Mouse (Mus musculus) kidney, postnatal 0 days (tissue): Measurements from ENCODE around the gene Trp53. TPM values are rescaled to one million over a fixed set of nuclear protein-coding genes. Genes with fewer than 3 reads are reported as not detected.
"Not testable (repeated sequence)": the region's sequence is repeated elsewhere in the genome, so short reads cannot be mapped to it uniquely, and the experiment has no call there.

ENCODE experiments used
- ATAC-seq: fragments of 200-750 bp; cut with Nextera tagmentation; replicated peaks from 2 replicates; pipeline ENCODE4 v1.8.0; 2017; ENCODE audit warnings: low read depth, moderate number of reproducible peaks, moderate TSS enrichment, moderate library complexity; ENCODE audit not compliant: low FRiP score
- DNase-seq: peaks from one replicate; pipeline ENCODE4 v3.0.0-alpha.2; 2016; ENCODE audit warnings: low spot score
- H3K27ac ChIP-seq: fragments of 300-500 bp; sonication (generic); 2 replicates; pipeline ENCODE4 v1.5.1; 2014; ENCODE audit warnings: mild to moderate bottlenecking
- H3K27me3 ChIP-seq: fragments of 300-500 bp; sonication (generic); 2 replicates; pipeline ENCODE4 v1.6.1; 2014; ENCODE audit warnings: low read length, mixed read lengths; ENCODE audit not compliant: insufficient read depth
- H3K36me3 ChIP-seq: fragments of 300-500 bp; sonication (generic); 2 replicates; pipeline ENCODE4 v1.6.1; 2014; ENCODE audit warnings: low read length, mixed read lengths; ENCODE audit not compliant: insufficient read depth
- H3K4me1 ChIP-seq: fragments of 300-500 bp; sonication (generic); replicated peaks from 2 replicates; pipeline ENCODE4 v1.6.1; 2014; ENCODE audit warnings: antibody characterized with exemption, low read length, mixed read lengths; ENCODE audit not compliant: insufficient read depth
- H3K4me2 ChIP-seq: fragments of 300-500 bp; sonication (generic); 2 replicates; pipeline ENCODE4 v1.6.1; 2014; ENCODE audit warnings: mild to moderate bottlenecking, low read length, moderate library complexity, mixed read lengths
- H3K4me3 ChIP-seq: fragments of 300-500 bp; sonication (generic); replicated peaks from 2 replicates; pipeline ENCODE4 v1.5.1; 2014; ENCODE audit warnings: low read depth, low read length
- H3K9ac ChIP-seq: fragments of 300-500 bp; sonication (generic); 2 replicates; pipeline ENCODE4 v1.6.1; 2014; ENCODE audit warnings: low read depth, low read length
- H3K9me3 ChIP-seq: fragments of 300-500 bp; sonication (generic); replicated peaks from 2 replicates; pipeline ENCODE4 v1.6.1; 2016; ENCODE audit warnings: low read length, inconsistent platforms, mixed read lengths
- CTCF ChIP-seq: IDR thresholded peaks from 2 replicates; pipeline ENCODE4 v1.5.1; 2016; ENCODE audit warnings: antibody characterized with exemption, low read depth, mild to moderate bottlenecking, moderate library complexity
- WGBS: fragments of 180-500 bp; shearing (Covaris S2); extraction: QIAGEN DNeasy Blood & Tissue Kit; methylation state at CpG from one replicate; pipeline ENCODE4 v1.1.7; 2014; 5-methylcytosine and 5-hydroxymethylcytosine counted together
- polyA plus RNA-seq: library from polyadenylated mRNA; unstranded; fragments of >200 nt; fragmentation: Nextera tagmentation; extraction: Ambion mirVana; gene quantifications from 2 replicates; pipeline ENCODE4 v1.2.1, GENCODE M21; 2015

The Trp53 gene
- 117 and 121 TPM in 2 replicates for polyA plus RNA-seq

- Histone ChIP-seq H3K36me3 (no peaks in the 10 kb centered on the region), H3K27me3 (no peaks in the 10 kb centered on the region), H3K9me3 (no peaks in the 10 kb centered on the region), H3K4me3 (peak within 1 kb of the TSS; percentile 88), H3K4me1 (peaks cover 17% of the 10 kb centered on the region; the same call in 1 of the 2 replicates), H3K9ac (peak within 1 kb of the TSS; percentile 88), H3K27ac (peak within 1 kb of the TSS; percentile 99), H3K4me2 (peak within 1 kb of the TSS; percentile 94)
- ATAC-seq = peak; percentile 59
- under 1% methylated on average over 13 of the region's 13 CpGs for WGBS
- peak; percentile 24; the same call in 1 of the 2 replicates for TF ChIP-seq CTCF
- DNase-seq = peak; percentile 99
These were observed at the start of gene Trp53, which contains the start of gene Wrap53 for GRCm38 (mm10) chr11:69580091-69580514. Gene Trp53 (plus strand): TSS chr11:69580359. Gene Wrap53 (minus strand): TSS chr11:69580255.

- not testable (repeated sequence) for H3K9ac ChIP-seq, DNase-seq, H3K4me2 ChIP-seq, H3K4me3 ChIP-seq, H3K27ac ChIP-seq, ATAC-seq, H3K27me3 ChIP-seq, H3K36me3 ChIP-seq, H3K9me3 ChIP-seq, H3K4me1 ChIP-seq
- TF ChIP-seq CTCF = peak; percentile 30; the same call in 1 of the 2 replicates
- WGBS = 91% methylated on average over 6 of the region's 6 CpGs
These were observed 49.4 kb upstream of the Trp53 start for GRCm38 (mm10) chr11:69530755-69531154.

- 78% methylated on average over 7 of the region's 7 CpGs for WGBS
- Histone ChIP-seq H3K27me3 (no peaks in the 10 kb centered on the region), H3K4me1 (no peaks in the 10 kb centered on the region), H3K36me3 (no peaks in the 10 kb centered on the region), H3K9ac (no peak overlapping the region), H3K4me2 (no peak overlapping the region), H3K9me3 (no peaks in the 10 kb centered on the region), H3K4me3 (no peak overlapping the region), H3K27ac (no peak overlapping the region)
- TF ChIP-seq CTCF = peak; percentile 47
- ATAC-seq (no peak), DNase-seq (no peak)
These were observed 47.5 kb upstream of the Trp53 start for GRCm38 (mm10) chr11:69532480-69533150.

GRCm38 (mm10) chr11:69534990-69535389 lies 45.2 kb upstream of the Trp53 start:
- ATAC-seq = no peak
- TF ChIP-seq CTCF = peak; percentile 46; the same call in 1 of the 2 replicates
- H3K4me3 ChIP-seq = no peak overlapping the region
- DNase-seq = no peak
- no peaks in the 10 kb centered on the region for H3K36me3 ChIP-seq
- H3K9me3 ChIP-seq = no peaks in the 10 kb centered on the region
- H3K27ac ChIP-seq = no peak overlapping the region
- H3K4me2 ChIP-seq = no peak overlapping the region
- H3K27me3 ChIP-seq = no peaks in the 10 kb centered on the region
- WGBS = 70% methylated on average over 1 of the region's 1 CpGs
- 0 out of 2 replicates have a peak, but pooled peaks cover 3% of the 10 kb centered on the region for H3K4me1 ChIP-seq
- no peak overlapping the region for H3K9ac ChIP-seq

- Histone ChIP-seq H3K36me3 (no peaks in the 10 kb centered on the region), H3K4me3 (no peak overlapping the region), H3K27ac (no peak overlapping the region), H3K4me1 (0 out of 2 replicates have a peak, but pooled peaks cover 3% of the 10 kb centered on the region), H3K4me2 (no peak overlapping the region), H3K9ac (no peak overlapping the region), H3K9me3 (no peaks in the 10 kb centered on the region), H3K27me3 (no peaks in the 10 kb centered on the region)
- WGBS = 91% methylated on average over 2 of the region's 2 CpGs
- no peak for TF ChIP-seq CTCF
- ATAC-seq = no peak
- no peak for DNase-seq
These were observed 39.5 kb upstream of the Trp53 start for GRCm38 (mm10) chr11:69540700-69541099.

GRCm38 (mm10) chr11:69541741-69542140 lies 38.4 kb upstream of the Trp53 start:
- not testable (repeated sequence) for H3K27me3 ChIP-seq, H3K4me3 ChIP-seq, ATAC-seq, DNase-seq, H3K27ac ChIP-seq, H3K9me3 ChIP-seq, H3K36me3 ChIP-seq, H3K9ac ChIP-seq, H3K4me2 ChIP-seq, H3K4me1 ChIP-seq
- 69% methylated on average over 1 of the region's 3 CpGs for WGBS
